Mouse (Mus musculus) hindlimb bud, embryonic 11.5 days (tissue): ENCODE data around the gene Lypd6b.
A peak's percentile ranks its signal among the peaks of the same experiment; 100 is the strongest.

Experiments
- DNase-seq: peaks from one replicate; pipeline ENCODE4 v3.0.0-alpha.2; 2012; ENCODE audit warnings: low read depth, low spot score; ENCODE audit errors: extremely low spot score

Lypd6b gene

DNA sequence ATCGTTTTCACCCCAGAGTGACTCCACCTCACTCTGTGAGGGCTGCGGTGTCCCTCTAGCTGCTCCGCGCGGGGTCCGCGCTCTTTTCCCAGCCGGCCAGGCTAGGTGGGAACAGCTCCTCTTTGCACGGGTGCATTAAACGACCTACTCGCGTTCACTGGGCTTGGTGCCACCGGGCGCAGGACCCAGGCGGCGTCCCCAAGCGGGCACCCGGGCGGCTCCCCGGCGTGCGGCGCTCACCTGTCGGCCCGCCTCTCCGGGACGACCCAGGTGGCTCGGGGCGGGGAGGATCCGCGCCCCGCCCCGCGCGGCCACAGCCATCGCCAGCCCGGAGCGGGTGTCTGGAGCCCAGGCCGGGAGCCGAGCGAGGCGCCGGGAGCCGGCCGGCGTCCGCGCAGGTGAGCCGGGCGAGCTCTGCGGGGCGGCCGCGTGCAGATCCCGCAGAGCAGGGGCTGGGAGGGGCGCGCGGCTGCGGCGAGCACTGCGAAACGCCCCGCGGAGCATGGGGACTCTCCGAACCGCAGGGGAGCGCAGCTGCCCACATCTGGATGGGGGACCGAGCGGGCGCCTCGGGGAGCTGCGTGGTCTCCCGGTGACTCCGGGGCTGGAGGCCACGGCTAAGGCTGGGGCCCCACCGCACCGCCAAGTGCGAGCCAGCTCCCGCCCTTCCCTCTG, at the start of gene Lypd6b:
Gene Lypd6b, plus strand, starts transcription at position 313 of the 675 bp plus-strand sequence.
- DNase-seq = no peak

DNA sequence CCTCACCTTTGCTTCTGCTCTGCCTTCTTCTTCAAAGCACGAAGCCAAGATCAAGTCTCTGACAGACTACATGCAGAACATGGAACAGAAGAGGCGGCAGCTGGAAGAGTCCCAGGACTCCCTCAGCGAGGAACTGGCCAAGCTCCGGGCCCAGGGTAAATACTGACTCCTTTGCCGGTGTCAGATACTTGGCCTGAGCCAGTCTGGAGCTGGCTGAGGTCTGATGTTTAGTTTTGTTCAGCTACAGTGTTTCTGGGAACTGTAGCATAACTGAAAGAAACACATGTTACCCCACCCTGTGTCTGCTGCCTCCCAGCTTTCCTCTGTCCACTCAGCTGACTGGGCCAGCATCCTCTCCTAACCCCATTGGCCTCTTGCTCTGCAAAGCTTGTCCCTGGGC, 48.4 kb upstream of the Lypd6b start:
- DNase-seq = no peak

DNA sequence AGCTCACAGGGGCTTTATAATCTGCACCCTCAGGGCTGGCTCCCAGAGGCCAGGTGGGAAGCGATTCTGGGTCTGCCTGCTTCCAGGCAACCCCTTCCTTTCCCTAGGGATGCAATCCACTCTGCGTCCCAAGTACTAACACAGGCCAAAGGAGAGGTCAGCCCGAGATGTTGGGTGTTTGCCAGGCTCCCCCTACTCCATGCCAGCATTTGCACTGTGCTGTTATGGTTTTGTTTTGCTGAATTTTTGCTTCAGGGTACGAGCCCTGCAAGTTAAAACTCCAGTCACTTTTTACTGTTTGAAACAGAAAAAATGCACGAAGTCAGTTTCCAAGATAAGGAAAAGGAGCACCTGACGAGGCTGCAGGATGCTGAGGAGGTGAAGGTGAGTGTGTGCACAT, 46.5 kb upstream of the Lypd6b start:
- no peak for DNase-seq

- no peak for DNase-seq
Observed at GRCm38 (mm10) chr2:49741895-49742734, 45.4 kb upstream of the Lypd6b start.

DNA sequence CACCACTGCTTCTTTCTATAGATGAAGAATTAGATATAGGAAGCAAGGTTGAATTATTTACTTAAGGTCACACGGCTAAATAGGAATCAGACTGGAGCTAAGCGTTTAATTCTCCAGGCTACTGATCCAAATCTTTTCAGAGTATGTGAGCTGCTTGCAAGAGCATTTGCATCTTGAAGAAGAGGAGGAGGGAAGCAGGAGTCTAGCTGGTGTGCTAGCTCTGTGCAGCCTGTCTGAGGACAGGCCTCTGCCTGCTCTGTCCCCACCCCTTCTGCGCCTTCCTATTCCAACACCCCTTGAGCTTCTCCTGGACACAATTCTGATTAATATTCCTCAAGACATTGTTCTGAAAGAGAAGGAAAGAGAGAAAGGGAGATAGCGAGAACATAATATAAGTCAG, 44.6 kb upstream of the Lypd6b start:
- no peak for DNase-seq

DNA sequence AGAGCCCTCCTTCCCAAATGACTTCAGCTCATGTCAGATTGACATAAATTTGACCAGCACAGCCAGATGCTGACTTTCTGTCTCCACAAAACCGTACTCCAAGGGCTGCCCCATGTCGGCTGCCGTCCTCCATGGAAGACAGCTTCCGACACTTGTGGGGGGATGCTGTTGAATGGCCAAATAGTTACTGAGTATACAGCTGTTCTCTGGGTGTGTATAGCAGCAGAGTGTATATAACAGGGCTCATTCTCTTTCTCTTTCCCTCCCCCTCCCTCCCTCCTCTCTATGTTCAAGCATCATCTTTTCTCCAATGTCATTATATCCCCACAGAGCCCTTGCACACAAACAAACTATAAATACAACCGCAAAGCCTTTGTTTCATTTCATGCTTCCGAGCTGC, 43.7 kb upstream of the Lypd6b start:
- no peak for DNase-seq

DNA sequence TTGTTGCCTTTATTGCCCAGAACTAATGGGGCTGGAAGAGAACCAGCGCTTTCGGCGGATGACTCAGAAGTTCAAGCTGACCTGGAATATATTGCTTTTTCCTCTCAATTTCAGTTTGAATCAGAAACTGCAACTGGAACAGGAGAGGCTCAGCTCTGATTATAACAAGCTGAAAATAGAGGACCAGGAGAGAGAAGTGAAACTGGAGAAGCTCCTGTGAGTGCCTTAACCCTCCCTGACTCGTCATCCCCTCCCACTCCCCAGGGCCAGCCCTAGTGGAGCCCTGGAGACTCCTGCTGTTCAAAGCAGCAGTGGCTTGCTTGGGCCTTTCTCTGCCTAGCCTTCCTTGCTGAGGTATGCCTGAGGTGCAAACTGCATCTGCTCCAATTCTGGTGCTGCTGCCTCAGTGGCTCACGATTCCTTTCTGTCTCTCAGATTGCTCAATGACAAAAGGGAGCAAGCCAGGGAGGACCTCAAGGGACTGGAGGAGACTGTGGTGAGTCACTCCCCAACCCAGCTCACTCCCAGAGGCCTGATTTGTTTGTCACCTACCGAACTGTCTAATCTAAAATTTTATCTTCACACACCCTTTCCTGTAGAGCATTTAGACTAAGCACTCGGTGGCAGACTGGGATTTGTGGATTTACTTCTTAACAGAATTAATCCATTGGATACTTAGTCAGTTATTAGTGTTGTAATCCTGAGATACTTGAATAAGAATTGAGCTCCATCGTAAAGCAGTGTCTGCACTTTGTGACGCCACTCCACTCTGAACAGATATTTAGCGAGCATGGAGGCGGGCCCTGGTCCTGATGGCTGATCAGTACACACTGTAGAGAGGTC, 43.0 kb upstream of the Lypd6b start:
- DNase-seq = no peak

GRCm38 (mm10) chr2:49745094-49745781, 42.2 kb upstream of the Lypd6b start:
- DNase-seq = no peak

- no peak for DNase-seq
Observed at GRCm38 (mm10) chr2:49746947-49747346, 40.5 kb upstream of the Lypd6b start.

DNA sequence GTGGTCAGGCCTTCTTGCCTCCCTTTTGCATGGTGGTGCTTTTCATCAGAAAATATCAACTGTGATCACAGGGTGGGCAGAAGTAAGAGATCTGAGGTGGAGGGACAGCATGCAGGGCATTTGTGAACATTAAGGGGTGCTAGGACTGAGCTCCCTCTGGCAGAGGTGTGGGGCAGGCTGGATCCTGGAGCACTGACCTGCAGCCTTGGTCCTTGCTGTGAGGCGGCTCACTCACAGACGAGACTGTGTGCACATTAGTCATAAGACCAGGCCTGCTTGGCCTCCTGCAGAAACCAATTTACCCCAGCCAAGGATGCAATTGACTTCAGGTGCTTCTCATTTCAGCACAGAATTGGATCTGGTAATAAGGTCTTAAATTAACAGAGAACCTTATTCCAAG, 39.8 kb upstream of the Lypd6b start:
- no peak for DNase-seq

GRCm38 (mm10) chr2:49748628-49749342, 38.7 kb upstream of the Lypd6b start:
- no peak for DNase-seq

DNA sequence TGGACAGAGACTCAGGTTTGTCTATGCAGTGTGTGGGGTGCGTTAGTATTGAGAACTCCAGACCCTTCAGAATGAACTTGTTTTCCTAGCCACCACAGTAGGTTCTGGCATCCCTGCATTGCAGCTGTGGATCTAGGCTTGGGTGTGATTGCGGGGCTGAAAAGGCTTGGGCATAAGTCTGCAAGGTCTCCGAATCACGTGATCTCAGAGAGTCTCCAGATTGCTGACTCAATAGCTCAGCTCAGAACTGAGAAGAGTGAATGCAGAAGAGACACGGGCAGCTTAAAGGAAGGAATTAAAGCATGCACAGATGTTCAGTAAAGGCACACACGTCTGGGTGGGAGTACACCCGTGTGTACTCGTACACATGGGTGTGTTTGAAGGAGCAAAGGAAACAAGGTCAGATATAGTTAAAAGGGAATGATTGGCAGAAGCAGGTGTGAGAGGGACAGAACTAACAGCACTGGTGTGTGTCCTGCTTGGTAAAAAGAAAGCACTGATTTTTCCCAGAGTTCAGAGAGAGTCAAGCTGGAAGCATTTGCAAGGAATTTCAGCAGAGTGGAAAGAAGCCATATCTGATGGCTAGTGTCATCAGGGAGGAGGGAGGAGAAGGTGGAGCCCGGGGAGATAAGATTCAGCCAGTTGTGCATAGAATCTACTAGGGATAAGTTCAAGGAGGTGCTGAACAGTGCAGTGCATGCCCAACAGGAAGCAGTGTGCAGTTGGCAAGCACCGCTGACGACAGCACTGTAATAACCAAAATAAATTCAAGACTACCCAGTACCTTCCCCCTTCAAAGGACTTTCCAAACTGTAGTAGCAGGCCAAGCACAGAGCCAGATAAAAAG, 37.5 kb upstream of the Lypd6b start:
- no peak for DNase-seq

- no peak for DNase-seq
Observed at GRCm38 (mm10) chr2:49751544-49752210, 35.8 kb upstream of the Lypd6b start.

DNA sequence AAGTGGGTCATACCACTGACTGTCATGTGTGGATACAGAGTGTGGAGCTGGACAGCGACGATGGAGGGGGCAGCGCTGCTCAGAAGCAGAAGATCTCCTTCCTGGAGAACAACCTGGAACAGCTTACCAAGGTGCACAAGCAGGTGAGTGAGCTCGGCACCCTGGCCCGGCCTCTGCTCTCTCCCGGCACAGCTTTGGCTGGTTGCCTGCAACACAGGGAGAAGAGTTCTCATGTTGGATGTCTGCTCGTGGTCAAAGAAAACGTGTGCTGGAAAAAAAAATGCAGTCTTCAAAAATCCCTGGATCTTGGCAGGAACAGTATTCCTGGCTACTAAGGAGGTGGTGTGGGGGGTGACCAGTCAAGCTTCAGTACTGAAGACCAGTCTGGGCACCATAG, 35.3 kb upstream of the Lypd6b start:
- DNase-seq = no peak

GRCm38 (mm10) chr2:49753062-49753461, 34.4 kb upstream of the Lypd6b start:
- DNase-seq = no peak

DNA sequence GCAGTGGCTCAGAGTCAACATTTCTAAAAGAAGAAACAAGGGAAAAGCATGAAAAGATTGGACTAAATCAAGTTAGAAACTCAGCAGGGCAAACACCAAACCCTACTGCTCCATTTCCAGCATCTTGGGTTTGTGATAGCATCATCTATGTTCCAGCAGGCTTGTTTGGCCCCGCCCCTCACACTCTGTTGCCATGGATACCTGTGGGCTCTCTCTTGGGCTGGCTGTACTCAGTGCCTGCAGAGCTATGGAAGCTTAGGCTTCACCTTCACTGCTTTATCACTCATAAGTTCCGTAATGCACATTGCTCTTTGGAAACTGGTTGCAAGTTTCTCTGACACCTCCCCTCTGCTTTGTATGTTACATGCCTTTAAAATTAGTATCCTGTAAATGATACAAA, 32.4 kb upstream of the Lypd6b start:
- no peak for DNase-seq

DNA sequence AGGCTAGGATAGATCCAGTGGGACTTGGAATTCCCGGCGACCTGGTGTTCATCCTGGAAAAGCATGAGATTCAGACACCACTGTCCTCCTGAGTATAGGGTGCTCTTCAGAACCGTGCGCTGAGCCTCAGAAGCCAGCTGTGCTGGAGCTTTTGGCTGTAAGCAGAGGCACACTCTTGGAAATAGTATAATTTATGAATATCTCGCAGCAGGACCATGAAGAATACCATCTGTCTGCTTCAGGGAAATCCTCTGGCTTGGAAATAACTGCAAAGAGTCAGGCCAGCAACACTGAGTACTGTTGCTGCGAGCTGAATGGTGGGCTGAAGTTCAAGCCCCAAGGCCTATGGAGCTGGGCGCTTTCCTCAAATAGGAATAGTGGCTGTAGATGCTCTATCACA, 29.9 kb upstream of the Lypd6b start:
- no peak for DNase-seq

GRCm38 (mm10) chr2:49764331-49764946, 23.0 kb upstream of the Lypd6b start:
- DNase-seq = peak; percentile 78
